Mouse (Mus musculus): ENCODE measurements at regions not wholly inside any gene's neighbourhood (a gene's known extent, or its start where the extent isn't known, plus 50 kb on each side); places are given as distances from the start of the nearest gene placed in this dataset.

DNA sequence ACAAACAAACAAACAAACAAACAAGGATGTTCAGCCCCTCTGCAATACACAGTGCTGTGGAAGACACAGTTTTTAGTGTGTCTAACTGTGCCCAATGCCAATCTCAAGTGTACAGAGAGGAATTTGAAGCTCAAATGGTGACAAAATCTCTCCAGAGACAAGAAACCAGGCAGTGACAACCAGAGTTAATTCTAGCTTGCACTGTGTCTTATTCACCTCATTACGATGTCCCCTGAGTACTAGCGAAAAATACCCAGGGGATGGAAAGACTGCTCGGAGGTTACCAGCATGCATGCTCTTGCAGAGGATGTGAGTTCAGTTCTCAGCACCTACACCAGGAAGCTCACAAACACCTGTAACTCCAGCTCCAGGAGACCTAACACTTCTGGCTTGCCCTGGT lies 319.3 kb upstream of the Acvr2a start:
- no peak for TF ChIP-seq CTCF (IDR thresholded peaks at IDR 0.05)
- TF ChIP-seq EP300 (IDR thresholded peaks at IDR 0.05) = no peak
